Mouse (Mus musculus) frontal cortex, adult 2 months (tissue): ENCODE results near the gene Tmsb15l. TPM values are rescaled to one million over a fixed set of nuclear protein-coding genes. Genes with fewer than 3 reads are reported as not detected.
A peak's percentile ranks its signal among the peaks of the same experiment; 100 is the strongest.
"Not testable (repeated sequence)": the region's sequence is repeated elsewhere in the genome, so short reads cannot be mapped to it uniquely, and the experiment has no call there.

Experiments used
- DNase-seq, 2 experiments: peaks; one replicate each; pipeline ENCODE4 v3.0.0; 2022; ENCODE audit warnings: low spot score in 1 of 2; ENCODE audit errors: extremely low spot score in 1 of 2
- polyA plus RNA-seq: library from polyadenylated mRNA; depleted of rRNA; stranded (reverse); fragments of >200 nt; gene quantifications from 2 replicates; pipeline ENCODE4 v1.2.3, GENCODE M21; 2012; rRNA removed

Tmsb15l gene
- 5.9 and 9.5 TPM in 2 replicates for polyA plus RNA-seq

- peak; percentile 45 to 85 for DNase-seq
These were observed at the start of gene Tmsb15l, which contains the start of gene Tmsb15b1 for GRCm38 (mm10) chrX:136976424-136977084. Gene Tmsb15l, minus strand, starts transcription at chrX:136976869. Gene Tmsb15b1, minus strand, starts transcription at chrX:136976874.

- DNase-seq, result peak in 1 of 2 experiments; percentile 79
These were observed 42.6 kb upstream of the Tmsb15l start for GRCm38 (mm10) chrX:137019310-137019709.

GRCm38 (mm10) chrX:137017668-137018067 lies 41.0 kb upstream of the Tmsb15l start:
- no peak for DNase-seq

GRCm38 (mm10) chrX:137015099-137015709 lies 38.5 kb upstream of the Tmsb15l start:
- DNase-seq, result peak in 1 of 2 experiments; percentile 77

- DNase-seq, result no peak
These were observed 19.6 kb upstream of the Tmsb15l start for GRCm38 (mm10) chrX:136996256-136996655.

- DNase-seq, result peak in 1 of 2 experiments; percentile 47
These were observed 17.0 kb upstream of the Tmsb15l start for GRCm38 (mm10) chrX:136993641-136994040.

- DNase-seq, result peak; percentile 80 to 86
These were observed 16.4 kb upstream of the Tmsb15l start, which contains the start of gene Zcchc18 for GRCm38 (mm10) chrX:136992978-136993547. Gene Zcchc18, plus strand, starts transcription at chrX:136993155.

GRCm38 (mm10) chrX:136992191-136992965 lies 15.7 kb upstream of the Tmsb15l start:
- DNase-seq, result no peak

GRCm38 (mm10) chrX:136991274-136991673 lies 14.6 kb upstream of the Tmsb15l start:
- no peak for DNase-seq

- no peak for DNase-seq
These were observed 9.4 kb upstream of the Tmsb15l start for GRCm38 (mm10) chrX:136986039-136986438.

GRCm38 (mm10) chrX:136978616-136979015 lies 1.9 kb upstream of the Tmsb15l start:
- DNase-seq, result no peak

- DNase-seq, result not testable (repeated sequence)
These were observed 1.3 kb downstream of the Tmsb15l start, which contains the start of gene Tmsb15b2 for GRCm38 (mm10) chrX:136975397-136975796. Gene Tmsb15b2, minus strand, starts transcription at chrX:136975497.

GRCm38 (mm10) chrX:136959688-136960087 lies 17.0 kb downstream of the Tmsb15l start:
- DNase-seq, result peak in 1 of 2 experiments; percentile 35

GRCm38 (mm10) chrX:136958300-136958699 lies 18.4 kb downstream of the Tmsb15l start:
- DNase-seq, result not testable (repeated sequence)

GRCm38 (mm10) chrX:136957583-136958279 lies 18.9 kb downstream of the Tmsb15l start:
- peak; percentile 78 to 88 for DNase-seq

- DNase-seq, result no peak
These were observed 38.7 kb downstream of the Tmsb15l start for GRCm38 (mm10) chrX:136937985-136938384.

- DNase-seq, result no peak
These were observed 49.6 kb downstream of the Tmsb15l start, which contains the start of gene H2bfm for GRCm38 (mm10) chrX:136927031-136927430. Gene H2bfm, plus strand, starts transcription at chrX:136927325.

- DNase-seq, result no peak
These were observed 50.8 kb downstream of the Tmsb15l start for GRCm38 (mm10) chrX:136925863-136926262.
